Mouse (Mus musculus) megakaryocyte, adult 5-6 weeks (primary cell): ENCODE data around the gene Spata21. TPM values are rescaled to one million over a fixed set of nuclear protein-coding genes. Genes with fewer than 3 reads are reported as not detected.
A peak's percentile ranks its signal among the peaks of the same experiment; 100 is the strongest.

ENCODE experiments used
- ATAC-seq: 2 replicates; pipeline ENCODE4 v1.8.0; 2016; ENCODE audit warnings: mild to moderate bottlenecking, inconsistent platforms; ENCODE audit not compliant: poor library complexity, severe bottlenecking
- total RNA-seq, 2 experiments: library from RNA; stranded (forward) in 1 of 2; stranded (reverse) in 1 of 2; fragments of 153-499, 151-499 nt in 1 of 2; fragments of 221-1000, 200-1000 nt in 1 of 2; gene quantifications; 2 replicates each; pipeline versions ENCODE4 v1.2.3 to v1.2.4; 2015 to 2017

Spata21 gene
- not detected in 2 replicates for total RNA-seq (2015)
- total RNA-seq (2017): not detected in 2 replicates

DNA sequence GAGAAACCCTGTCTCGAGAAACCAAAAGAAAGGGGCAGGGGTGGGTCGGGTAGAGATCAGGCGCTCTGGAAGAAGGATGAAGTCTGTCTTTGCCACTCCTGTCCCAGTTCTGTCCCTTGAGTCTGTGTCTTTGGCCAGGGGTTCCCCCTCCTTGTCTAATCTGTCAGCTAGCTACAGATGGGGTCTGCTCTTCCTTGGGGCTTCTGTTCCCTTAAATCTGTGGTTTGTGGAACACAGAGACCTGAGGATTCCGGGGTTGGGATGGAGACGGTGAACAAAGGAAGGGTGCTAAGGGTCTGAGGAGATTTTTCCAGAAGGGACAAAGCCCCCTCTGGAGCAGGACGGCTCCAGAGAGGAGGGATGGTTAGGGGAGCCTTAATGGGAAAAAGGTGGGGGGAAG lies at the start of gene Spata21:
TSS of gene Spata21 (plus strand) at position 301 of the 400 bp plus-strand sequence.
- ATAC-seq: no peak

DNA sequence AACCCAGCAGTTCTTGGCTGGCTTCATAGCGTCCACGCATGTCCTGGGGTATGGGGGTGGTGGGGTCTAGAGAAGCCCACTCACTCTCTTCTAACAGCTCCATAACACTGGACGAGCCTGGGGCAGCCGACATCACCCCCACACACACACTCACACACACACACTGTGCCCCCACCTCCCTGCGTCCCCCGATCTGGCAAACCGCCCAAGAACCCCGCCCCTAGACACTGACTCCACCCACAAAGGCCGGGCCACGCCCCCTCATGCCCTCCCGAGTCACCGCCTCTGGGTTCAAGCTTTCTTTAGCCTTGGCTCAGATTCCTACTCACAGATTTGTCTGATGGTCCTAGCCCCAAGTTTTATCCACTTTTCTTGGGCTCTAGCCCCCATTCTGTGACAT lies 47.0 kb upstream of the Spata21 start:
- no peak for ATAC-seq

DNA sequence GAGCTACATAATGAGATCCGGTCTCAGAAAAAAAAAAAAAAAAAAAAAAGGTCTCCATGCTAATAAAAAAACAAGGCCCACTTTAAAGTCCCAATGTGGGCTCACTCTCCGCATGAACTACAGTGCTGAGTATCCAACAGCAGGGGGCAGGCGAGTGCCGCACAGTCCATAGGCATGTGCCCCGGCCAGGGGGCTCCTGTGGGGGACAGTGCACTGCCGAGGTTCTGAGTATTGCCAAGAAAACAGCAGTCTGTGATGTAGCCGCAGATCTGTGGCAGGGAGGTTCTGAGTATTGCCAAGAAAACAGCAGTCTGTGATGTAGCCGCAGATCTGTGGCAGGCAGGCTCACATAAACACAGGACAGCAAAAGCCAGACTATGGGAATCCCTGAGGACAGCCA lies 43.3 kb upstream of the Spata21 start:
- ATAC-seq: peak; percentile 76

DNA sequence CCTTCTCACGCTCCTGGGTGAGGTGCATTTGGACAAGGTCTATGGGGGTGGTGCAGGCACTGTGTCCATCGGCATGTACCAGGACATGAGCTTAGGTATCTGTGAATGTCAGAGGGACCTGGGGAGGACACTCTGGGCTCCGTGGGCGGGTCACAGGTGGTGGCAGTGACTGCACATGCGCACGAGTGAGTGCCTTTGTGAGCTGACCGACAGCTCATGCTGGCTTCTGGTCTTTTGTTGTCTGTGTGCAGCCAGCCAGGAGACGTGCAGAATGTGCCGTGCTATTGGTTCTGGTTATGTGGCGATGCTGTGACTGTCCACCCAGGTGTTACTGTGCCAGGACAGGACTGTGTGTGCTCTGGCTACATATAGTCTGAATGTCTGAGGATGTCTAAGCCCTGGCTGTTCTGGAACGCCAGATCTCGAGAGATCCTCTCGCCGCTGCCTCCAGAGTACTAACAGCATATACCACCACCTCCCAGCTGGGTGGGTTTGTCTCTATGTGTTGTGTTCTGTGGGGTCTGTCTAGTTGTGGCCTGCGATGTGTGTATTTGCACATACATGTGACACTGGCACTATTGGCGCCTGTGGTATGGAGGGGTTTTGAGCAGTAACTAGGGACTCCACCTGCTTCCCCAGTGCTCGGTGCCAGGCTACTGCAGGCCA lies 39.2 kb upstream of the Spata21 start:
- ATAC-seq: no peak

DNA sequence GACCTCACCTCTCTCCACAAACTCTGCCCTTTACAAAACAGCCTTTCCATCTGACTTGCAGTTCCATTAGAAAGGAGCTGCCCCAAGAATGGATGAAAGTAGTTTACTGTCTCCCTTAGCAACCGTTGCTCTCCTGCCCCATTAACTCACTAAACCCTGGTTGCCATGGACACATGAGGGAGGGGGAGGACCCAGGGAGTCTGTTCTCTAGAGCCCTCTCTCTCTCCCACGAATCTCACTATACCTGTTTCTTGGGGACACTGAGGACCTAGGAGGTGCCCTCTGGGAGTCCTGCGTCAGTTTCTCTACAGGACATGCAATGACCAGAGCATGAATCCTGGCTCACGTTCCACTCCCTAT lies 38.7 kb upstream of the Spata21 start:
- no peak for ATAC-seq

DNA sequence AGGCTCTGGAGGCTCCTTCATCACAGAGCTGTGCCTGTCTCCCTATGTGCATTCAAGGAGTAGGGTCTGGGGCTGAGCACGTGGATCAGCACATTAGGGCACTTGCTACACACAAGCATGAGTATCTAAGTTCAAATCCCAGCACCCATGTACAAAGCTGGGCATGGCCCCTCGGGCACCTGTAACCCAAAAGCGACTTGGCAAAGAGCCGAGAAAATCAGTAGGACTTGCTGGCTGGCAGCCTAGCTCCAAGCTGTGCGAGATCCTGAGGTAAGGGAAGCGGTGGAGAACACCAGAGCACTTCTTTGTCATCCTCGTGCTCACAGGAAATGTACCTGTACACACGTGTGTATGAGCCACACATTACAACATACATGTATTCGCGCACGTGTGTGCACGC lies 35.7 kb upstream of the Spata21 start:
- ATAC-seq: no peak

DNA sequence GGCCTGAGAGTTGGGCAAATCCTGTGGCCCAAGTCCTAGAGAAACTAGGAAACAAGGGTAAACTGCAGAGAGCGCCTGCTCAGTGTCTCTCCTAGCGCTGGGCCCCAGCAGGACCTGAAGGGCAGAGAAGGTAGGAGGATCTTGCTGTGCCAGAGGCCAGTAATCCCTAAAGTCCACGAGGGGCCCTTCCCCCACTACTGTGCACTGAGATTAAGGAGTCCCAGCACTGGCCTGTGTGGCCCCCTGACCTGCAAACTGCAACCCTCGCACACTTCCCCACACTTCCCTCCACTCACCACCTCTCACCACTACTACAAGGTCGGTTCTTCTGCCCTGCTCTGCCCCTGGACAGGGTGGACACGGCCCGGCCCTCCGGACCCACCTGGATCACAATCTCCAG lies 35.0 kb upstream of the Spata21 start:
- ATAC-seq: no peak

DNA sequence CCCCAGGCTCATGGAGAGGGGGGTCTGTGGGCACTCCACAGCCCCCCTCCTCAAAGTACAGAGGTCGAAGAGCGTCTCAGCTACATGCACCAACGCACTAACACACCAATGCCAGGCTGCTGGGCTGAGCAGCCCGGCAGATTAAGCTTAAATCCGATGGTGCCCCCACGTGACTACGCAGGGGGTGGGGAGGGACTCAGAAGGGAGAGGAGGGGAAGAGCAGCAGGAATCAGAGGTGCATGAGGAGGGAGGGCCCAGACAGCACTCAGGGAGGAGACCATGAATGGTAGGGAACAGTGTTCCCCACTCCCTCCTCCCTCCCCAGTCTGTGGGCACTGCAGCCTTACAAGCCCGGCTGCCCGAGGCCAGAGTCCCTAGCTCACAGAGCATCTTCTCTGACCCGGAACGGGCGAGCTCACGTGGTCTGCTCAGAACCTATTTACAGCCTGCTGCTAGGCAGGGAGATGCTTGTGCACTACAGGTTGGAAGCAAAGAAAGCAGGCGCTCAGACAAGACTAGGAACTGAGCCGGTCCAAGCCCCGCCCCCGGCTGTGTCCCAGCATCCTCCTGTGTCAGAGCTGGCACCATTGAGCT lies 34.5 kb upstream of the Spata21 start:
- ATAC-seq: no peak

DNA sequence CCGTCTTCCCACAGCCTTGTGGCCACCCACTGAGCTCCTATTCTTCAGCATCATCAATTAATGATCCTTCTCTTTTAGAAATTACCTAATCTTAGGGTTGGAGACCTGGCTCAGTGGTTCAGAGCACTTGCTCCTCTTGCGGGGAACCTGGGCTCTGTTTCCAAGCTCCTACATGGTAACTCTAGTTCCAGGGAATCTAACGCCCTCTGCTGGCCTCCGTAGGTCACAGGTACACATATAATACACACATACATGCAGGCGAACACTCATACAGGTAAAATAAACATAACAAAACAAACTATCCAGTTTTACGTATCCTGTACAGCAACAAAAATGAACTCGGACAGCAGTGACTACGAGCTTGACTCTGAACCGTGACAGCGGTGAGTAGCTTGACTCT lies 31.2 kb upstream of the Spata21 start:
- no peak for ATAC-seq

DNA sequence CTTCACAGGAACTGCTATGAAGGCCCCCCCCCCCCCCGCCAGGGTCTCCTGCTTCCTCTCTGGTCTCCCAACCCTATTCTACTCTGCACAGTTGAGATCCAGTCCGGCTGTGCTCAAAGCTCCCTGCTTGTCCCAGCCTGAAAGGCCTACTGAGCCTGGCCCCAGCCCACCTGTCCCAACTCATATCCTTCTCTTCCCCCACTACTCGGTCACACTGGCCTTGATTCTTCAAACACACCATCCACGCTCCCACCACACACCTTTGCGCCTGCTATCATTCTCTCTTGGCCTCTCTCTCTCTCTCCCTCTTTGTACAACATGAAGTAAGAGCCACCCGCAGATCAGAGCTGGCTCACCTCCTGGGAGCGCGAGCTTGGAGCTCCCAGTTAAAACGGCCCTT lies 29.3 kb upstream of the Spata21 start:
- no peak for ATAC-seq

DNA sequence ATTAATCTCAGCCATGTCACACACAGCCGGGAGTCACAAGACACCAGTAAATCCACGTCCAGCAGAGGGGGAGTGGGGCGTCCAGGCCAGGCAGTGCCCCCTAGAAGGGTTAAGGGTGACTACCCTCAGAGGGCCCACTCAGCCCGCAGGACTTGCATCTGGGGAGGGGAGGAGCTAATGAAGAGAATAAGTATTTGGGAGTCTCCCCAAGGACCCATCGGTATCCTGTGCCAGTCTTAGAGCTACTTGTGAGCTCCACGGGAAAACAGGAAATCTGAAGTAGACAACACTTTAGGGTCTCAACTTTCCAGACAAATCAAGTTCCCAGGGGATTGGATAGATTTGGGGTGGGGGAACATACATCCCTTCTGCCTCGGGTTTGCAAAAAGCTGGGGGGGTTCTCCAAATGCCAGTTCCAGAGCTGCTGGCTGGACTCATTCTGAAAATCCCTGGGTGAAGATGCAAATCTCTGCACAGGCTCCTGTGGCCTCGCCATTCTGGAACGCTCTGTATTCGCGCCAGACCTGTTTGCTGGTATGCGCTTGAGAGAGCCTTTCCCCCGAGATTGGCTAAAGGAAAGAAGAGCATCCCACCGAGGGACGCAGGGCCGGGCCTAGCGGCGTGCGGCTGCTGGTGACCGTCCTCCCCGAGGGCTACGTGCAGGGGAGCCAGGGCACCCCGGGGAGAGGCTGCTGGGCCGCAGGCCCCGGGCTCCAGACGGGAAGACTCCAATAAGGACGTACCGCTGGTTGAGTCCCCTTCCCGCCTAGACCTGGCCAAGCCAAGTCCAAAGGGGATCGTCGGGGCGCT lies 28.3 kb upstream of the Spata21 start:
- no peak for ATAC-seq

DNA sequence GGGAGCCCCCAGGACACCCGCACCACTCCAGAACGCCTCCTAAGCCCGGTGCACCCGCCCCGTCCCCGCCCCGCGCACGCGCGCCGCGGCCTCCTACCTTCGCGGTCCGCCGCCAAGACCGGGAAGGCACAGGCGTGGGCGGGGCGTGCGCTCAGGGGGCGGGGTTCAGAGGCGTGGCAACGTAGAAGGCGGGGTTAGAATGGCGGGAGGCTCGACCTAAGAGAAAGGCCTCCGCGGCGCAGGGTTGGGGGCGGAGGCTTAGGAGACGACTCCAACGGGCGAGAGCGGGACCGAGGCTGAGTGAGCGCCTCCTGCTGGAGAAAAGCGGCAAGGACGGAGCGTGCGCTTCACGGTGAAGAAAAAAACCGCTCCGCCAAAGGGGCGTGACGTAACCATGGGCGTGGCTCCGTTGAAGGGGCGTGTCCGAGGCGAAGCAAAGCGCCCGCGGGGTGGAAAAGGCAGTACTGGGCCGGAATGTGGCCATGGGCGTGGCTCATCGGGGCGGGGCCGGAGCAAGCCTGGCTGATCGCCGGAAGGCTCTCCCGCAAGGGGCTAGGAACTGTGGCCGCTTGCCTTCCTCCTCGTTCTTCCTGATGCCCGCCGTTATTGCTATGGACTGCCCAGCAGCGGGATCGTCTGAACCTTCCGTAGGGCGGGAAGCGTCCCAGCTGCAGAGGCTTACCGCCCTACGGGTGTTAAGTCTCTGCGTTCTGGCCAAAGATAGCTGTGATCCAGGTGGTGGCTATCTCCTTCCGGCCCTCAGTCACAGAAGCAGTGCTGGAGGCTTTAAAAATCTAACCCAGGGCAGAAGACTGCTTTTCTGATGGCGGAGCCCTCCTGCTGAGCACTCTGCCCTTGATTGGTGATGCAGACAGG lies 27.5 kb upstream of the Spata21 start, which contains the start of gene Crocc:
TSS of gene Crocc (minus strand) at position 125 of the 876 bp plus-strand sequence.
- ATAC-seq: peak; percentile 87

DNA sequence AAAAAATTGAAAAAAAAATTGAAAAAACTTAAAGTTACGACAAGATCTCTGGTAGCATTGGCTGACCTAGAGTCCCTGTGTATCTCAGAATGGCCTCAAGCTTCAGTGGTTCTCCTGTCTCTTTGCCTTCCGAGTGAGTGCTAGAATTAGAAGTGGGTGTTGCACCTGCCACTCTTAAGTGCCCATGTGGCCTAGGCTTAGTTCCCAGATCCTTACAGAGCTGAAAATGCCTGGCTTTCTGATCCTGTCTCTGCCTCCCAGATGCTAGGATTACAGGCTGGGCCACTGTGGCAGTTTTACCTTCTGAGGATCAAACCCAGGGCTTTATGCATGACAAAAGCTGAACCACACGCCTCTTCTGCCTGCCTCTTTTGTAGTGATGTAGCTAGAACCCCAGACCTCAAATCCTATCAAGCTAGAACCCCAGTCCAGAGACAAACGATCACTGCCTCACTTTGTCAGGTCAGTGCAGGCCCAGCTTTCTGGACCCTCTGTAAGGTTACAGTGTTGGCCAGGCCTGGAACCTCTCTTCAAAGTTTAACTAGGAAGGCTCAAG lies 24.0 kb upstream of the Spata21 start:
- ATAC-seq: no peak

DNA sequence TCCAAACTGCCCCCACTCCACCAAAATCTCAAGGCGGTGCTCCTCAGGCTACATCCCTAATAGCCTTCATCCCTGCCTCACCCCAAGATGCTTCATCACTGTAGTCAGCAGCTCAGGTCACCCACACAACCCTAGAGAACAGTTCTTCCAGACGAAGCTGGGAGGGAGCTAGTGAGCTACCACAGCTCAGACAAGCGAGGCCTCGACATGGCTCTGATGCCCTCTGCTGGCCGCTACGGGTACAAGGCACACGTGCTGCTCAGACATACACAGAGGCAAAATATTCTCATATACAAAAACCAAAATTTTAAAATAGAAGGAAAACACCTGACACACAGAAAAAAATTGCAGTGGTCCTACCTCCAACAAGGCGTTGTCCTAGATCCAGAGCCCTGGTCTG lies 23.0 kb upstream of the Spata21 start:
- peak; percentile 63 for ATAC-seq

DNA sequence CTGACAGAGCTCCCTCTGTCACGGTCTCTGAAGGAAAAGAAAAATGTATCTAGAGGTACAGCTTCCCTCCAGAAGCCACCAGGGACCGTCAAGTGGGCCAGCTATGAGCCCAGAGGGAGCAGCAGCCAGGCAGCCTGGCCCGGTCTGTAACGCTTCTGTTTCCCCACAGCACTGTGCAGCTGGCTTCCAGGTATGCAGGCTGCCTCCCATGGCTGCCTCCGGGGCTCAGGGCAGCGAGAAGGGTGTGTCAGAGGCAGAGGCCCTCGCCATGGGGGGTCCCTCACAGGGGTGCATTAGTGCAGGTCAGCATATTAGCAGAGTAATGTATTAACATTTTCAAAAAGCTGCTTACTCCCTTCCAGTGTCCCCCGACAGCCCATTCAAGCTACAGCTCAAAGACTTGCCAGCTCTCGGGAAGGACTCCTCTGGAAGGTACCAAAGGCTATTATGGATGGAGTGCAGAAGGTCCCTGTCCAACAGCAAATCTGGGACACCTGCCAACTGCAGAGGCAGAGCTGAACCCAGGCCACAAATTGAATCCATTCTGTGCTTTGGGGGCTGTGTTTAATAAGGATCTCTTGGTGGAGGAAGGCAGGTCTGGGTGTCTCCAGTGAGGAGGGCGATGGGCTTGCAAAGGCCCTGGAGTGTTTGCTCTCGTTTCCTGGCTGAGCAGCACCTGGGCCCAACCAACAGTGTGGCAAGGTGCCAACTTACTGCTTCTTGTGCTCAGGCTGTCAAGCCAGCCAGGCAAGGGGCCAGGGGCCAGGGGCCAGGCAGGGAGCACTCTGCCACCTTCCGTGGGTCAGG lies 21.2 kb upstream of the Spata21 start:
- ATAC-seq: no peak

DNA sequence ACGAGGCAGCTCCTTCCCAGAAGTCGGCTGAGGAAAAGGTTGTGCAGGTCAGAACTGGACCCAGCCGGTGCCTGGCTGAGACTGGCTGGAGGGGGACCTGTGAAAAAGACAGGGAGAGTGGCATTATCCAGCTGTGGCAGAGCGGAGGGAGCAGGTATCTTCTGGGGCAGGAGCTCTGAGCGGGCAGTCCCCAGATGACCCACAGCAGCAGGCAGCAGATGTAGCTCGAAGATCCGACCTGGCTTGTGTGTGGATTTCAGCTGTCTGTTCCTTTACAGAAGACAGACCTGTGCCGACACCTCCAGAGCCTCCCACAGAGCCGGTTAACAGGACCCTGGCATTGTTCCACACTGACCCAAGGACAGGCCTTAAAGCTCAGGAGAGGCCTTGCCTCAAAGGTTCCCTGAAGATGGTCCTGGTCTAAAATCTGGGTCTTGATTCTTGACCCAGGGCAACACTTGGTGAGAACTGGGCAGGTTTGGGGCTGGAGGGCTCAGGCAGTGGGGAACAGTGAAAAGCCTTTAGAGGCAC lies 20.6 kb upstream of the Spata21 start:
- no peak for ATAC-seq

DNA sequence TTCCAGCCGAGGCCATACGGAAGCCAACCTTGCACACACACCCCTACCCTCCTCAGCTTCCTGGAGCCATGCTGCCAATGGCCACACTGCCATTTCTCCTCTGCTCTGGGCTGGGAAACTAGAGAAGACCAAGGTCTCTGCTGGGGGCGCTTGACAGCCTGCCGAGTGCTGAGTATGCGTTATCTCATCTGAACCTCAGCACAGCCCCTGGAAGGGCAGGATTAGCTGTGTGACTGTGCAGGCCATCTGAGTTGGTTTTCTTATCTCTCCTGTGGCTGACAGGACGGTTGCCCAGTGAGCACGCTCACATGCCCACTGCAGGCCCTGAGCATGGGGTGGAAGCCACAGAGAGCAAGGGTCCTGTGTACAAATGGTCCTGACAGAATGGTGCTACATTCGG lies 19.5 kb upstream of the Spata21 start:
- ATAC-seq: no peak

DNA sequence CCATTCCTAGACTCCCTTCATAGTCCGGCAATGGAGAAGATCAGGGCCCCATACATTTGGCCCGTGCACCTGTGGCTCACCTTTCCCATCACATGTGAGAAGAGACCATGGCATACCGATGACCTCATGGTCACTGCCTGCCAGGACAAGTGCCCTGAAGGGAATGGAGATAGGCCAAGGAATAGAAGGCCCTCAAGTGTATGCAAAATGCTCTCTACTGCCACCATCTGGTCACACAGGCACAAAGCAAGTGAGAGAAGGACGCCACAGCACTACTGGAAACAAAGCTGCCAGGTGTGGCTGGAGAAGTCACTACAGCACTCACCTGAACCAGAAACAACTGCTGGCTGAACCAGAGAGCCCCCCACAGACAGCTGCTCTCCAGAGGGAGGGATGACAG lies 18.4 kb upstream of the Spata21 start:
- ATAC-seq: peak; percentile 53

DNA sequence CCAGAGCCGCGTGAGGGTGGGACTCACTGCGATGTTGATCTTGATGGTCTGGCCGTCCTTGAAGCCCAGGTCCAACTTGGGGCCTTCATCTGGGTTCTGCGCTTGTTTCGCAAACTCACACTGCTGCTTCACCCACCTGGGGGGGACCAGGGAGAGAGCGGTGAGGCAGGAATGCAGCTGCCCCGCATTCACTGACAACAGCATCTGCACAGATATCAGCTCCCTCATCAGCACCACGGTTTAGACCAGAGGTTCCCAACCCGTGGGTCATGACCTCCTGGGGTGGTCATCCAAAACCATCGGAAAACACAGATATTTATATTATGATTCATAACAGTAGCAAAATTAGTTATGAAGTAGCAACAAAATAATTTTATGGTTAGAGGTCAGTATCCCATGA lies 15.6 kb upstream of the Spata21 start:
- no peak for ATAC-seq

DNA sequence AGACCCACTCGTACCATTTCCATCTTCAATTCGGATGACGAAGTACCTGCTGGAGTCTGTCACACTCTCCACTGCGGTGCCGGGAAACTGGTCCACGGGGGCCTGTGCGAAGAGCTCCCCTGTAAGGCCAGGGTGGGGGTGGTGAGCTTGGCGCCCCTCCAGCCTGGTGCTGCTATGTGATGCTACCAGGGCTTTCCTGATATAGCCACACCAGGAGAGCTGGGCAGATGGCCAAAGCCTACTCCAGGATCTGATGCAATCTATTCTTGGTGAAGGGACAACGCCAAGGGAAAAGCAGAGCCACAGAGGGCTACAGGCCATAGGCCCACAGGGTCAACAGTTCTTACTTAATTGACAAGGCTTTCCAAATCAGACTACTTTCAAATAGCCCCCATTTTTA lies 14.5 kb upstream of the Spata21 start:
- no peak for ATAC-seq
